Mouse (Mus musculus) intestine, embryonic 16.5 days (tissue): ENCODE results near the gene Tdo2. TPM values are rescaled to one million over a fixed set of nuclear protein-coding genes. Genes with fewer than 3 reads are reported as not detected.
A peak's percentile ranks its signal among the peaks of the same experiment; 100 is the strongest.

Experiments
- ATAC-seq: fragments of 200-750 bp; cut with Nextera tagmentation; 2 replicates; pipeline ENCODE4 v1.8.0; 2017; ENCODE audit warnings: moderate TSS enrichment, moderate library complexity
- H3K27ac ChIP-seq: fragments of 300-500 bp; sonication (generic); 2 replicates; pipeline ENCODE4 v1.5.1; 2014; ENCODE audit warnings: mild to moderate bottlenecking, low read length
- H3K27me3 ChIP-seq: fragments of 300-500 bp; sonication (generic); replicated peaks from 2 replicates; pipeline ENCODE4 v1.6.1; 2014; ENCODE audit warnings: low read length, control low read depth, mixed read lengths; ENCODE audit not compliant: control insufficient read depth, insufficient read depth
- H3K36me3 ChIP-seq: fragments of 300-500 bp; sonication (generic); 2 replicates; pipeline ENCODE4 v1.6.1; 2014; ENCODE audit warnings: low read length, control low read depth; ENCODE audit not compliant: control insufficient read depth, insufficient read depth
- H3K4me1 ChIP-seq: fragments of 300-500 bp; sonication (generic); 2 replicates; pipeline ENCODE4 v1.6.1; 2014; ENCODE audit warnings: low read length, control low read depth, mixed read lengths; ENCODE audit not compliant: control insufficient read depth, insufficient read depth
- H3K4me2 ChIP-seq: fragments of 300-500 bp; sonication (generic); 2 replicates; pipeline ENCODE4 v1.6.1; 2014; ENCODE audit warnings: low read depth, low read length, control low read depth
- H3K4me3 ChIP-seq: fragments of 300-500 bp; sonication (generic); 2 replicates; pipeline ENCODE4 v1.5.1; 2014; ENCODE audit warnings: mild to moderate bottlenecking, low read length
- H3K9ac ChIP-seq: fragments of 300-500 bp; sonication (generic); 2 replicates; pipeline ENCODE4 v1.6.1; 2014; ENCODE audit warnings: low read depth, low read length
- H3K9me3 ChIP-seq: fragments of 300-500 bp; sonication (generic); 2 replicates; pipeline ENCODE4 v1.6.1; 2016; ENCODE audit warnings: low read length, control low read depth; ENCODE audit not compliant: control insufficient read depth
- WGBS: fragments of 180-500 bp; shearing (Covaris S2); extraction: QIAGEN DNeasy Blood & Tissue Kit; methylation state at CpG from one replicate; pipeline ENCODE4 v1.1.7; 2014; 5-methylcytosine and 5-hydroxymethylcytosine counted together
- polyA plus RNA-seq: library from polyadenylated mRNA; unstranded; fragments of >200 nt; fragmentation: Nextera tagmentation; extraction: Ambion mirVana; gene quantifications from 2 replicates; pipeline ENCODE4 v1.2.1, GENCODE M21; 2015

Gene Tdo2
- polyA plus RNA-seq, 1 experiment from 2014 or later = 1.1 TPM

DNA sequence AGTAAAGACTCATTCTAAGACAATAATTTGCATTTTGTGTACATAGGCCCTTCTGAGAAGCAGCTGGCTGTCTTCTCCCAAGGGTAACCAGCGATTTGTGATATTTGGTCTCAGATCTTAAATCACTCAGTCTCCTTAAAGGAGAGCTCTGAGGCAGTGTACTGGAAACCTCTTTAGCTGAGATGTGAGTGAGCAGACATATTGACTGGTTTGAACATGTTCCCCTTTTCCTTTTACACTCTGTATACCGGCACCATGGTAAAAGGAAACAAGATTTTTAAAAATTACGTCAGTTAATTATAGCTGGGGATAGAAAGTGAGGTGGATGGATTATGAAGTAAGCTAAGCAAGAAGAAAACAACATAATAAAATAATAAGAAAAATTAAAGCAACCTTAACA lies 44.3 kb downstream of the Tdo2 start:
- 78% methylated on average over 3 of the region's 3 CpGs for whole genome bisulfite sequencing
- H3K9me3 ChIP-seq = no peaks in the 10 kb centered on the region
- 0 out of 2 replicates have a peak, but pooled peaks cover 3% of the 10 kb centered on the region for H3K4me1 ChIP-seq
- H3K9ac ChIP-seq = no peak overlapping the region
- H3K27ac ChIP-seq = no peak overlapping the region
- H3K4me2 ChIP-seq = no peak overlapping the region
- H3K4me3 ChIP-seq = no peak overlapping the region
- H3K36me3 ChIP-seq = no peaks in the 10 kb centered on the region
- no peaks in the 10 kb centered on the region for H3K27me3 ChIP-seq
- no peak for ATAC-seq

DNA sequence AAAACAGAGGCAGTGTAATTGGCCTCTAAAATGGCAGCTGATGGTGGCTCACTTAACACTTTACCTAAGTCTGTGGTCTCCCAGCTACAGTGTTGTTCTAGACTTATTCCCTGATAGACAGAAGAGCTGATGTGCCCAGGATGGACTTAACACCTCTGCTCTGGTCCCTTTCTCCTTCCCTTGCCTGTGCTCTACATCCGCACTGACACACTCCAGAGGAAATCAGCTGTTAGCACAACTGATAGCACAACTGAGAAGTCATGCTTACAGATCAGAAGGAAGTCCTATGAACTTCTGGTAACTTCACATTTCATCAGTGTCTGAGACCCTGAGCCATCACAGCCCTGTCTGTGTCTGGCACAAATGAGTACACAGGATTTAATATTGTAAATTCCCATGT lies 46.9 kb downstream of the Tdo2 start:
- Histone ChIP-seq H3K4me1 (0 out of 2 replicates have a peak, but pooled peaks cover 3% of the 10 kb centered on the region), H3K4me3 (no peak overlapping the region)

DNA sequence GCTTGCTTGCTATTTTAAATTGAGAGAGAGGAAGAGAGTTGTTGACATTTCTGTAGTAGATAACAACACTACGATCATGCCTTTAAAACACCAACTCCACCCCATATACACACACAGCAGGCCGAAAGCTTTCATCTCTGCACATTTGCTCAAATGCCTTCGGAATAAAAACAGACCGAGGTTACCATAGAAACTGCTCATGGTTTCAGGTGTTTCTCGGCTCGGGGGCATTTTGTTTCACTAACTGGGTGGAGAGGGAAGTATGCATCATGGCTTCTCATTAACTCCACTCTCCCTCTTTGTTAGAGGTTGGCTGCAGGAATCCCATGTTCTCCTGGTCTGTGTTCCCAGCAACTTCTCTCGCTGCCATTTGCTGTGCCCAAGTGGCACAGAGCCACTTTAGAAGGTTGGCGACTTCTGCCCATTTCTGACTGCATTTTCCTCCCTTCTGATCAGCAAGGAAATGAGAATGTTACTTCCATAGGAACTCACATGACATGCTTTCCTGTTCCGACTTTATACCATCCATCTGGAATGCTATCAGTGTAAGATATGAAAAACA lies 49.2 kb downstream of the Tdo2 start:
- no peaks in the 10 kb centered on the region for H3K36me3 ChIP-seq
- 48% methylated on average over 9 of the region's 9 CpGs for WGBS
- no peaks in the 10 kb centered on the region for H3K27me3 ChIP-seq
- no peak overlapping the region for H3K4me2 ChIP-seq
- no peak for ATAC-seq
- H3K27ac ChIP-seq = no peak overlapping the region
- H3K9ac ChIP-seq = no peak overlapping the region
- H3K9me3 ChIP-seq = no peaks in the 10 kb centered on the region
- 0 out of 2 replicates have a peak, but pooled peaks cover 3% of the 10 kb centered on the region for H3K4me1 ChIP-seq
- no peak overlapping the region for H3K4me3 ChIP-seq

More for the DNA sequence above, 46.9 kb downstream of the Tdo2 start:
- WGBS = 90% methylated on average over 1 of the region's 1 CpGs
- H3K4me2 ChIP-seq = no peak overlapping the region
- H3K36me3 ChIP-seq = no peaks in the 10 kb centered on the region
- no peak overlapping the region for H3K27ac ChIP-seq
- H3K27me3 ChIP-seq = no peaks in the 10 kb centered on the region
- no peak for ATAC-seq
- H3K9me3 ChIP-seq = no peaks in the 10 kb centered on the region
- H3K9ac ChIP-seq = no peak overlapping the region

DNA sequence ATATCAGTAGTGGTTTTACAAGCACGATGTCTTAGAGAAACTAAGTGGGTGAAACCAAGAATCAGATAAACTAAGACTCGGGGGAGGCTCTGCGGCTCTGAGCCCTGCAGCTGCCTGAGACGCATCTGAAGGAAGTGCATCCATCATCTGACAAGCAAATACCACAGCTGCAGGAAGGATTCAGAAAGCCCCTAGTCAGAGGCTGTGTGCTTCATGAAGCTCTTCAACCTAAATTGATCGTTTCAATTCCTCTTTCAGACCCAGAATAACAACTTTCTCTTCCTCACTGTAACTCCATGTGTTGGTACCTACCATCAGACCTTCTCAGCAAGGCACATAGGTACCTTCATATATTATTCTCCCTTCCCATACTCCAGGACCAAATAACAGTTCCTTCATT lies 50.1 kb downstream of the Tdo2 start:
- H3K9ac ChIP-seq = no peak overlapping the region
- 0 out of 2 replicates have a peak, but pooled peaks cover 3% of the 10 kb centered on the region for H3K4me1 ChIP-seq
- no peak for ATAC-seq
- H3K4me3 ChIP-seq = no peak overlapping the region
- H3K36me3 ChIP-seq = no peaks in the 10 kb centered on the region
- WGBS = 17% methylated on average over 5 of the region's 5 CpGs
- no peak overlapping the region for H3K27ac ChIP-seq
- no peak overlapping the region for H3K4me2 ChIP-seq
- H3K9me3 ChIP-seq = no peaks in the 10 kb centered on the region
- no peaks in the 10 kb centered on the region for H3K27me3 ChIP-seq

DNA sequence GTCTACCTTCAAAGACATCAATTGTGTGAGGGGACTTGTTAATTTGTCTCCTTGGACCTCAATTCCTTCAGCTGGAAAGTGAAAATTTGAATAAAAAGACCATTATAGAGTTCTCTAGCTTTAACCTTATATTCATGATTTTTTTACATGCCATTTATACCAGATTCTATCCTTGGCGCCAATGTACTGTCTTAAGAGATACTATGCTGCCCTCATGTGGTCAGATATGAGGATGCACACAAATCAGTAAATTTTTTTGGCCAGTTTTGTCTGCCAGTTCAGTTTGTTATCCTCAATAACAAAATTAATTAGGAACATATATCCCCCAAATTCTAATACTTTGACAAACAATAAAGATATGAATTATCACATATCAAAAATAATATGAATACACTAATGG lies 51.1 kb downstream of the Tdo2 start:
- Histone ChIP-seq H3K27me3 (no peaks in the 10 kb centered on the region), H3K4me2 (no peak overlapping the region), H3K36me3 (no peaks in the 10 kb centered on the region), H3K9me3 (no peaks in the 10 kb centered on the region), H3K4me1 (0 out of 2 replicates have a peak, but pooled peaks cover 3% of the 10 kb centered on the region), H3K9ac (no peak overlapping the region), H3K27ac (no peak overlapping the region), H3K4me3 (no peak overlapping the region)
- no peak for ATAC-seq
- 4% methylated on average over 1 of the region's 1 CpGs for WGBS

DNA sequence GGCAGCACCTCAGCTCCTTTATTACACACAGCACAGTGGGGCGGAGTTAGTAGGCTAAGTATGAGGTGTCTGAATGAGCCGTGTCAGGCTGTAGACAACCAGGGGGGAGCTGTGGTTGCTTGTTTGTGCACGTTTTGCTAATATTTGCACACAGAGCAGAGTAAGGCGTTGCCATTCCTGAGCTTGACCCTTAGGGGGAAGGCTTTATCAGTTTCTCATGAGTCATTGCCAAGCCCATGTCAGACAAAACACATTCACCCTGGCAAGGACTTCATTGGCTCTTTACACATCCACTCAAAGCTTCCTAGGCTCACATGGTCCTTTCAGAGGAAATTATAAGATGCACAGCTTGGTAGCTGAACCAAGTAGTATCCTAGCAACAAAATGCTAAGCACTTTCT lies 53.1 kb downstream of the Tdo2 start:
- peak; percentile 85 for ATAC-seq
- Histone ChIP-seq H3K4me2 (no peak overlapping the region), H3K27me3 (no peaks in the 10 kb centered on the region), H3K27ac (no peak overlapping the region), H3K36me3 (no peaks in the 10 kb centered on the region), H3K4me3 (no peak overlapping the region), H3K4me1 (0 out of 2 replicates have a peak, but pooled peaks cover 3% of the 10 kb centered on the region), H3K9ac (no peak overlapping the region), H3K9me3 (no peaks in the 10 kb centered on the region)
- 42% methylated on average over 4 of the region's 4 CpGs for WGBS

DNA sequence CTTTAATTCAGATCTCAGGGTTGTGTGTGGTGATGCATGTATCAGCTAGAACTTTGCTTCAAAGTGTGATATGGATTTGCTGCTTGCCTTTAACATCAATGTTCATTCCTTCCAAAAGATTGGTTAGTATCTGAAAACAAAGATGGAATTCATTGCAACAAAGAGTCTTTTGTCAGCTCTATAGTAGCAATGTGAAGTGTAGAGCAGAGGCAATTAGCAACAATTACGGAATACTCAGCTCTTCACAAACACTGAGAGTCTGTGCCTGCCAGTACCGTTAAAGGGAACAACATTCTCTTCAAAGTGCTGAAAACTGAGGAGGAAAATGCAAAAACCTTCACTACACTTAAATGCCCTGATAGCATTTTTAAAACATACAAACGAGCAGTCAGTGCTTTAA lies 56.3 kb downstream of the Tdo2 start:
- 58% methylated on average over 3 of the region's 3 CpGs for WGBS
- Histone ChIP-seq H3K9me3 (no peaks in the 10 kb centered on the region), H3K4me2 (no peak overlapping the region), H3K27ac (no peak overlapping the region), H3K4me3 (no peak overlapping the region), H3K36me3 (no peaks in the 10 kb centered on the region), H3K27me3 (no peaks in the 10 kb centered on the region), H3K4me1 (no peaks in the 10 kb centered on the region), H3K9ac (no peak overlapping the region)
- ATAC-seq = no peak

DNA sequence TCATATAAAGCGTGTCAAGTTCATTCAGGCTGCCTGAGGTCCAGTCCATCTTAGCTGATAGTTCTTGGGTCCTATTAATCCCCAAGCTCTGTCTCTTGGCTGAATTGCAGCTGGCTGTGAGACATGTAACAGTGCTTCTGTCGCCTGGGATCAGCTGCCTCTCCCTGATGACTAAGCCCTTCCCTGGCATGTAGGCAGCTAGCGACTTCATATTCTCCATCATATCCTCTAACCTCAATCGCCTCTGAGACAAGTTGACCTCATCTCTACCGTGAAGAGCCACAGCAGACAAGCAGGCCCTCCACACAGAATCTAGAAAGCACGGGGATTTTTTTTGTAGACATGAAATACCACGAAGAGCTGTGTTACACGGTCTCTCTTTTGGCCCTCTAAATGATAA lies 57.8 kb downstream of the Tdo2 start:
- H3K27ac ChIP-seq = no peak overlapping the region
- no peak overlapping the region for H3K9ac ChIP-seq
- no peak overlapping the region for H3K4me3 ChIP-seq
- no peak for ATAC-seq
- H3K4me2 ChIP-seq = no peak overlapping the region
- WGBS = 74% methylated on average over 8 of the region's 8 CpGs
- H3K9me3 ChIP-seq = no peaks in the 10 kb centered on the region
- no peaks in the 10 kb centered on the region for H3K27me3 ChIP-seq
- no peaks in the 10 kb centered on the region for H3K4me1 ChIP-seq
- no peaks in the 10 kb centered on the region for H3K36me3 ChIP-seq

DNA sequence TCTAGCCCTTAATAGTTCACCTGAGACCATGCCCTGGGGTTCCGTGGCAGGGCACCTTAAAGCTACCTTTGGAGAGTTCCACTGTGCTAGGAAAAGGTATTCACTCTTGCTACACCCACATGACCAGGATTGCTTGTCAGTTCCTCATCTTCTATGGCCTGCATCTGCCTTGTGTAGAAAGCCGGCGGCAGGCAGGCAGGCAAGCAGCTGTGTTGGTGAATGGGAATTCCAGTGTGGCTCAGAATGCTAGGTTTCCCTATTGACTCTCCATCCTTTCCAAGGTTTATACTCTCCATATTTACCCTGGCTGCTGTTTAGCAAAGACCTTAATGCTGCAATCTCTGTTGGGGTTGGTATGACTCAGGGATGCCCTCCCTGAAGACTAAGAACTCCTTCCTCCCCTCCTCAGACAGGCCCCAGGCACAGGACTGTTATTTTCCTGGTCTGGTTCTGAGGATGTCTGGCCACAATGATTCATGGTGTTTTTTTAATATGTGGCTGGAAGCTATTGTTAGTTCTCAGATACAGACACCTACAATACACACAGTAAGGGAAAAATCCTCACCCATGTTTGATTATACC lies 58.6 kb downstream of the Tdo2 start:
- ATAC-seq = no peak
- no peak overlapping the region for H3K9ac ChIP-seq
- no peak overlapping the region for H3K27ac ChIP-seq
- H3K4me3 ChIP-seq = no peak overlapping the region
- H3K4me1 ChIP-seq = no peaks in the 10 kb centered on the region
- H3K36me3 ChIP-seq = no peaks in the 10 kb centered on the region
- H3K27me3 ChIP-seq = no peaks in the 10 kb centered on the region
- WGBS = 81% methylated on average over 3 of the region's 3 CpGs
- no peak overlapping the region for H3K4me2 ChIP-seq
- no peaks in the 10 kb centered on the region for H3K9me3 ChIP-seq
